Mouse (Mus musculus): ENCODE data around the gene Gm17018. TPM values are rescaled to one million over a fixed set of nuclear protein-coding genes. Genes with fewer than 3 reads are reported as not detected.

Gm17018 gene
- polyA plus RNA-seq, 1 experiment = 32.0 TPM

DNA sequence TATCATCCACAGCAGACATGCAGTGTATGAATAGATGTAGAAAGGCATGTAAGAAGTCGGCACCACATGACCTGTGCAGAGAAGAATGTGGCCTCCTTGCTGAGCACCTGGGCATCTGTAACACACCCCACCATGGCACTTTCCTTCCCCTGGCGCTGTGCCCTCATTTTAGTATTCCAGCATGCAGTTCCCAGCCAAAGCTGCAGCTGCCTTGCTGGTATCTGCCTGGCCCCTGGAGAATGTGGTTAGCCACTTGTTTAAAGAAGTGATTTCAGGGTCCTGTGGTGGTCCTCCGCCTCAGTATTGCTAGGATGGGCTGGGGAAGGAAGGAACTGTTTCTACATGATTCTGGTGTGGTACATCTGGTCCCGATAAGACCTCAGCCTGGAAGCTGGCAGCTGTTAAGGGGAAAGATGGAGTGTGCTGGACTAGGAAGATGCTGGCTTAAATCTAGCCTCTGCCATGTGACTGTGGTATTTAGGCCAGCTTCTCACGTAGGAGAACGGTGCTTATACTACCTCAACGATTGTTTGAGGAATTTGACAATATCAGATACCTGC lies 14.0 kb downstream of the Gm17018 start:
- TF ChIP-seq FLI1 (IDR thresholded peaks at IDR 0.05; ENCODE audit: low read length) (no peak), GATA1 (IDR thresholded peaks at IDR 0.05; ENCODE audit: borderline replicate concordance, low read length) (no peak)
- no peaks in the 10 kb centered on the region for H3K27me3 ChIP-seq (replicated peaks)
- no peaks in the 10 kb centered on the region for H3K9me3 ChIP-seq
- peaks cover 52% of the 10 kb centered on the region for H3K4me1 ChIP-seq
- H3K36me3 ChIP-seq (replicated peaks; ENCODE audit: low read length) = peaks cover 91% of the 10 kb centered on the region
- peak overlapping the region; percentile 62 for H3K4me3 ChIP-seq (replicated peaks)

DNA sequence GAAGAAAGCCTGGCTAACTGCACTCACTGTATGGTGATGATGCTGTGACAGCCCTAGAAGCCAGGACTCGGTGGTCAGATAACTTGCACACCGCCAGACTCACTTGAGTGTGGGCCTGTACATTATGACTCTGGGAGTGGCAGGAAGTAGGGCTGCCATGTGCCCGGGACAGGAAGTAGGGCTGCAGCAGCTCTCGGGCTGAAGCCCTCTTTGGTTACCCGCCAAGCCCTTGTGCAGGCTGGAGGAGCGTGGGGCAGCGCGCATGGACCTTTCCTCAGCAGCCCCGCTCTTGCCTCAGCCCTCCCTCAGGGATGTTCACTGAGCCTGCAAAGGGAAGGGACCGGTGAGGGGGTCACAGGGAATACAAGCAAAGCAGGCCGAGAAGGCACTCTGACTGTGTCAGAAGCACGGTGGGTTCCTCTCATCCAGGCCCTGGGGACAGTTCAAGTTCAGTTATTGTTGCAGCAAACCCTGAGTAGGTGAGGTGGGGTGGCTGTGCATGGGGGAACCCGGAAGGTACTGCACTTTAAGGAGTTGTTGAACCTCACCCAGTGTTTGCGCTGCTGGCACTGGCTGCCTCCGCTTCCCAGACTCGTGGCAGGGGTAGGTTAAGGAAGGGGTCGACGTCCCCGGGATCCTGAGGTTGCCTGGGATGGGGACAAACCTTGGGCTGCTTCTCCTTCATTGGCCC lies 14.7 kb downstream of the Gm17018 start:
- TF ChIP-seq FLI1 (IDR thresholded peaks at IDR 0.05; ENCODE audit: low read length) (no peak), GATA1 (IDR thresholded peaks at IDR 0.05; ENCODE audit: borderline replicate concordance, low read length) (no peak)
- H3K36me3 ChIP-seq (replicated peaks; ENCODE audit: low read length) = peaks cover 93% of the 10 kb centered on the region
- peaks cover 52% of the 10 kb centered on the region for H3K4me1 ChIP-seq
- H3K9me3 ChIP-seq = no peaks in the 10 kb centered on the region
- peak overlapping the region; percentile 62 for H3K4me3 ChIP-seq (replicated peaks)
- H3K27me3 ChIP-seq (replicated peaks) = no peaks in the 10 kb centered on the region

DNA sequence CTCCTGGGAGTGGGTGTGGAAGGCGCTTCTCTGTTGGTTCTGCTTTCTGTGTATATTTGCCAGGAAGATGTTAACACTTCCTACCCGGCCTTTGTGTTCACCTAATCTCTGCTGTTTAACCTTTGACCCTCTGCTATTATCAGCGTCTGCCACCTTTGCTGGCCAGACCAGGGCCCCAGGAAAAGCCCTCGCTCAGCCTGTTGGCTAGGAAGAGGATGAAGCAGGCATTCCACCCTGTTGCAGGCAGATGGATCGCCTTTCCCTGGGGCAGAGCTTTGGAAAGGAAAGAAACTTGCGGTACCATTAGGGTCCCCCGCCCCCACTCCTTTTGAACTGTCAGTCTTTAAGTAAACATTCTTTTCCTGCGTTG lies 15.2 kb downstream of the Gm17018 start:
- no peaks in the 10 kb centered on the region for H3K9me3 ChIP-seq
- H3K4me3 ChIP-seq (replicated peaks) = peak overlapping the region; percentile 62
- H3K4me1 ChIP-seq = peaks cover 52% of the 10 kb centered on the region
- no peak for TF ChIP-seq GATA1 (IDR thresholded peaks at IDR 0.05; ENCODE audit: borderline replicate concordance, low read length)
- TF ChIP-seq FLI1 (IDR thresholded peaks at IDR 0.05; ENCODE audit: low read length) = no peak
- H3K36me3 ChIP-seq (replicated peaks; ENCODE audit: low read length) = peaks cover 95% of the 10 kb centered on the region
- H3K27me3 ChIP-seq (replicated peaks) = no peaks in the 10 kb centered on the region

DNA sequence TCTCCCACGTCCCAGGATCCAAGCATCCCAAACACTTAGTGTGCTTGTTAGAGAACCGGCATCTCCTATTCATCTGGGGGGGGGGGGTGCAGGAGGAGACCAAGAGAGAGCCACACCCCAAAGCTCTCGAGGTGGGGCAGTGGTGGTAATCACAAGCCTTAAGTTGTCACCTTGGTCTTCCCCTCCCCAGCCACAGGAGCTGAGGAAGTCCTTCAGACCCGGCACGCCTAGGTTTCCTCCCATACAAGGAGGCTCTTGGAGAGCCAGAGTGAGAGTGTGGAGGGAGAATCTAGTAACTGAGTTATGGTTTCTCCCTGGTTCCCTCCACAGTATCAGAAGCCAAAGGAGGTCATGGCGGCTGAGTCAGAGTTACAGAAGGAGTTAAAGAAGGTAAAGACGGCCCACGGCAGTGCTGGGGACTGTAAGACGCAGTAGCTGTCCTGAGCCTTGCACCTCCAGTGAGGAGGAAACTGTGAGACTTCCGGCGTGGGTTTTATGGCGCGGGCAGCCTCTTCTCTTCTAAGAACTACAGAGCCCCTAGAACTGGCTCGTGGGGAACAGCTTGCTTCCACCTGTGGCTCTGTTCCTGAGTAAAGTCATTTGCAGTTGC lies 16.8 kb downstream of the Gm17018 start:
- Histone ChIP-seq H3K4me1 (peaks cover 52% of the 10 kb centered on the region), H3K9me3 (0 out of 2 replicates have a peak, but pooled peaks cover 3% of the 10 kb centered on the region), H3K36me3 (replicated peaks; ENCODE audit: low read length) (peaks cover 94% of the 10 kb centered on the region), H3K27me3 (replicated peaks) (no peaks in the 10 kb centered on the region), H3K4me3 (replicated peaks) (no peak overlapping the region)
- TF ChIP-seq GATA1 (IDR thresholded peaks at IDR 0.05; ENCODE audit: borderline replicate concordance, low read length) = no peak
- no peak for TF ChIP-seq FLI1 (IDR thresholded peaks at IDR 0.05; ENCODE audit: low read length)

DNA sequence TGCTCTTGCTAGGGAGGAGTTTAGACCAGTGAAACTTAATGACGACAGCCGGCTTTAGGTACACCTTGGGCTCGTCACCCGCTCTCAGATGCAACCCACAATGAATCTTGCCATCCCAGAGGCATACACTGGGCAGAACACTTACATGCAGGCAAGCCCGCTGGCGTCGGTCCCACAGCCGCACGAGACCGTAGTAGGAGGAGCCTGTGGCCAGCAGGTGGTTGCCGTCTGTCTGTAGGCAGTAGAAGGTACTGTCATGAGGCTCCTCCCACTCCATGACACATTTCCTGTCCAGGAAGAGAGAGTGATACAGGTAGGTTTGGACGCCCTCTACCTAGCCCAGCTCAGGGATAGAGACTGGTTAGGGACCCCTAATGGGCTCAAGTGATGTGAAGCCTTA lies 18.6 kb downstream of the Gm17018 start:
- Histone ChIP-seq H3K4me3 (replicated peaks) (no peak overlapping the region), H3K9me3 (0 out of 2 replicates have a peak, but pooled peaks cover 3% of the 10 kb centered on the region), H3K27me3 (replicated peaks) (no peaks in the 10 kb centered on the region), H3K36me3 (replicated peaks; ENCODE audit: low read length) (peaks cover 90% of the 10 kb centered on the region), H3K4me1 (peaks cover 48% of the 10 kb centered on the region)
- no peak for TF ChIP-seq FLI1 (IDR thresholded peaks at IDR 0.05; ENCODE audit: low read length)
- no peak for TF ChIP-seq GATA1 (IDR thresholded peaks at IDR 0.05; ENCODE audit: borderline replicate concordance, low read length)

DNA sequence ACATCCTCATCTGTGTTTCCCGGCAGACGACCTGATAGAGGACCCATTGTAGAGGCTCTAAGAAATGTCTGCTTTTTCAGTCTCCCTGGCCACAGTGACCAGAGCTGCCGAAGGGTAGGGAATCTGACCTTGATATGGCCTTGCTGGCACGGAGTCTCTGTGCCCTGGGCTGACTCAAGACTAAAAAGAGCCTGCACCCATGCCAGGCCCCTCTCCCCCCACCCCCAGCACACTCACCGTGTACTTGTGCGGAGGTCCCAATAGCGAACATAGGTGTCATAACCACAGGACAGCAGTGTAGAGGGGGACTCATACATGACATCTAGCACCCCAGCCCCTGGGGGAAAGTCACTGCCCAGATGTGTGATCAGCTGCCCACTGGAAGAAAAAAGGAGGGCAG lies 19.0 kb downstream of the Gm17018 start:
- H3K36me3 ChIP-seq (replicated peaks; ENCODE audit: low read length) = peaks cover 90% of the 10 kb centered on the region
- H3K4me3 ChIP-seq (replicated peaks) = no peak overlapping the region
- TF ChIP-seq FLI1 (IDR thresholded peaks at IDR 0.05; ENCODE audit: low read length) (no peak), GATA1 (IDR thresholded peaks at IDR 0.05; ENCODE audit: borderline replicate concordance, low read length) (no peak)
- H3K9me3 ChIP-seq = 0 out of 2 replicates have a peak, but pooled peaks cover 3% of the 10 kb centered on the region
- H3K27me3 ChIP-seq (replicated peaks) = no peaks in the 10 kb centered on the region
- peaks cover 44% of the 10 kb centered on the region for H3K4me1 ChIP-seq

DNA sequence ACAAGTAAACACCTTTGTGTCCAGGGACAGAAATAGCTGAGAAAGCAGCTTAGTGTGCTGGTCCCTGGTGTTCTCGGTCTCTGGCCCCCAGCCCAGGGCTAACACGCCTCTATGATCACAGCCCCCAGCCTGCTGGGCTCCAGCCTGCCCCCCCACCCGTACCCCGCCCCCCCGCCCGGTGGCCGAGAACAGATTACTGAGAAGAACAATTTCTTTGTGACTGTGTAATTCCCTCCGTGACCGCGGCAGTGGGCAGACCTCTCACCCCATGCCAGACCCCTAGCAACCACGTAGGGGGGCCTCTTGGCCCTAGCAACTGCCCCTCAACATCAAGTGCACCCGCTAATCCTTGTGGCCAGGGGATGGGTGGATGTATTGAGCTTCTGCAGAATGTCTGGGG lies 19.8 kb downstream of the Gm17018 start:
- TF ChIP-seq FLI1 (IDR thresholded peaks at IDR 0.05; ENCODE audit: low read length) = no peak
- no peak for TF ChIP-seq GATA1 (IDR thresholded peaks at IDR 0.05; ENCODE audit: borderline replicate concordance, low read length)
- Histone ChIP-seq H3K4me3 (replicated peaks) (no peak overlapping the region), H3K27me3 (replicated peaks) (no peaks in the 10 kb centered on the region), H3K9me3 (0 out of 2 replicates have a peak, but pooled peaks cover 3% of the 10 kb centered on the region), H3K36me3 (replicated peaks; ENCODE audit: low read length) (peaks cover 85% of the 10 kb centered on the region), H3K4me1 (peaks cover 44% of the 10 kb centered on the region)

DNA sequence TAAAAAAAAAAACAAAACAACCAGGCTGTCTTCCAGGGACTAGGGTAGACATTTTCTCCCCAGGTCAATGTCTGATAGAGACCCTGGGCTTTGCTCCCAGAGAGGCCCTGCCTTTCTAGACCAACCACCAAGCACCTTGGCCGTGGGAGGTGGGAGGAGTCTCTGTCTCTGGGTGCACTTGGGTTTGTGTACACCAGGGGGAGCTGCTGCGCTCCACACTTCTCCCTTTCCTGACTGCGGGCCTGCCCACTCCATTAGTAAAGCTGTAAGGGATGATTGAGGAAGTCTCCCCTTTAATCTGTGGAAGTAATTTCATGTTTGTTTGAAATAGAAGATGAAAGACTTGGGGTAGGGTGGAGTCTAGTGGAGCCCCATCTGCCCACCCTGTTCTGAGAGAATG lies 20.8 kb downstream of the Gm17018 start:
- H3K36me3 ChIP-seq (replicated peaks; ENCODE audit: low read length) = peaks cover 75% of the 10 kb centered on the region
- no peak overlapping the region for H3K4me3 ChIP-seq (replicated peaks)
- 0 out of 2 replicates have a peak, but pooled peaks cover 3% of the 10 kb centered on the region for H3K9me3 ChIP-seq
- H3K27me3 ChIP-seq (replicated peaks) = no peaks in the 10 kb centered on the region
- TF ChIP-seq GATA1 (IDR thresholded peaks at IDR 0.05; ENCODE audit: borderline replicate concordance, low read length) = no peak
- TF ChIP-seq FLI1 (IDR thresholded peaks at IDR 0.05; ENCODE audit: low read length) = no peak
- H3K4me1 ChIP-seq = peaks cover 35% of the 10 kb centered on the region

DNA sequence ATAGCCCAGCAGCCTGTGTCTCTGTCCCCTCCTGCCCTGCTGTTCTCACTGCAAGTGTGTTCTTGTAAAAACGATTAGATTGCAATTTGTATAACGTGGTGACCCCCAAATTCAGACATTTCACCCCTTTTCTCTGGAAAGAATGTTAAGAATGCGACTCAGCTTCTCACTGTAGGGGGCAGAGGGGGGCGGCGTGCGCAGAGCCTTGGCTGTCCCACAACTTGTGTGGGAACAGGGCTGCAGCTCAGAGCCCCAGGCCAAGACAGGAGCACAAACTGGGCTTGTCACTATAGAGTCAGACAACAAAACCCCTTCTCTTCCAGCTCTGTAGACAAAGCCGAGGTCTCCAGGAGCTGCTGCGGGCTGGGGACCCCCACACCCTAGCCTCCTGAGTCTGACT lies 21.7 kb downstream of the Gm17018 start:
- no peak overlapping the region for H3K4me3 ChIP-seq (replicated peaks)
- no peaks in the 10 kb centered on the region for H3K27me3 ChIP-seq (replicated peaks)
- H3K9me3 ChIP-seq = 0 out of 2 replicates have a peak, but pooled peaks cover 3% of the 10 kb centered on the region
- H3K4me1 ChIP-seq = peaks cover 29% of the 10 kb centered on the region
- TF ChIP-seq GATA1 (IDR thresholded peaks at IDR 0.05; ENCODE audit: borderline replicate concordance, low read length) = no peak
- TF ChIP-seq FLI1 (IDR thresholded peaks at IDR 0.05; ENCODE audit: low read length) = no peak
- H3K36me3 ChIP-seq (replicated peaks; ENCODE audit: low read length) = peaks cover 72% of the 10 kb centered on the region

DNA sequence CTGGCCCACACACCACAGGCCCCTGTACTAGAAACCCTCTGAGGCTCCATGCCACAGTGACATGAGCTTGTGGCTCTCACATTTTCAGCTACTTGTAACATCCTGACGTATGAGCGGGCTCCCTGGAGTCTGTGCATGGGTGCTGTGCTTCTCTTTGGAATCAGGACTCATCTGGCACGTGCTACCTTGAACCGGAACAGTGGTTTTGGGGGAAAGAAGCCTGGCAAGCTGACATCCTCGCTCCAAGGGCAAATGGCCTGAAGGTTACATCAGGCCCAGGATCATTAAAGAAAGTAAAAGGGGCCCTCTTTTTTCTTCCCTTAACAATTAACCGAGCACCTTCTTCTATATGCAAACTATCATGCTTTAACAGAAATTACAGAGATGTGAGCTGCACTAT lies 22.7 kb downstream of the Gm17018 start:
- TF ChIP-seq FLI1 (IDR thresholded peaks at IDR 0.05; ENCODE audit: low read length) (no peak), GATA1 (IDR thresholded peaks at IDR 0.05; ENCODE audit: borderline replicate concordance, low read length) (no peak)
- peaks cover 21% of the 10 kb centered on the region for H3K4me1 ChIP-seq
- H3K36me3 ChIP-seq (replicated peaks; ENCODE audit: low read length) = peaks cover 71% of the 10 kb centered on the region
- 0 out of 2 replicates have a peak, but pooled peaks cover 3% of the 10 kb centered on the region for H3K9me3 ChIP-seq
- no peak overlapping the region for H3K4me3 ChIP-seq (replicated peaks)
- H3K27me3 ChIP-seq (replicated peaks) = peaks cover 2% of the 10 kb centered on the region

Data from megakaryocyte, embryonic 14.5 days (primary cell).